Mouse (Mus musculus): ENCODE data around the gene Prss34. TPM values are rescaled to one million over a fixed set of nuclear protein-coding genes. Genes with fewer than 3 reads are reported as not detected.

Gene Prss34
- polyA plus RNA-seq, 1 experiment from 2014 or later, result 0.18 TPM

DNA sequence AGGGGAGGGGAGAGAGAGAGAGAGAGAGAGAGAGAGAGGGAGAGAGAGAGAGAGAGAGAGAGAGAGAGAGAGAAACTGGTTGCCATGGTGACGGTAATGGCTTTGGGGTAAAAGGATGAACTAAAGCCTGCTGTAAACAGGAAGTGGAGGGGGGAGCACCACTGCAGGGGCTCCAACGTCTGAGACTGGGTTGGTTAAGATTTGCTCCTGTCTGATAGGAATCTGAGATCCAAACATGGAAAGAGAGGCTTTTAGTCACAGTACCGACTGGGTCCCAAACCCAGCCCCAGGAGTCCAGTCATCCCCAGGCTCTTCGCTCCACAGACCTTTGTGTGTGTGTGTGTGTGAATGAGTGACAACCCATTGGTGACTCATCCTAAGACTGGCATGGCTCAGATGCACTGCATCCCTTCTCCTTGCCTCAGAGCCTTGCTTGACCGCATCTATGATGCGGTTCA lies 40.4 kb upstream of the Prss34 start:
- H3K4me1 ChIP-seq (replicated peaks; ENCODE audit: control insufficient read depth, insufficient read depth, low read length), result 0 out of 2 replicates have a peak, but pooled peaks cover 3% of the 10 kb centered on the region
- H3K36me3 ChIP-seq (ENCODE audit: control insufficient read depth, insufficient read depth), result peaks cover 10% of the 10 kb centered on the region
- H3K4me2 ChIP-seq (replicated peaks; ENCODE audit: low read depth), result no peak overlapping the region
- peaks cover 11% of the 10 kb centered on the region for H3K27me3 ChIP-seq (replicated peaks; ENCODE audit: control insufficient read depth, insufficient read depth, low read length)
- H3K9ac ChIP-seq (ENCODE audit: low read depth, low read length), result no peak overlapping the region
- WGBS, result 46% methylated on average over 6 of the region's 6 CpGs
- no peak overlapping the region for H3K27ac ChIP-seq (ENCODE audit: low read depth, low read length)
- no peak for ATAC-seq
- no peaks in the 10 kb centered on the region for H3K9me3 ChIP-seq (ENCODE audit: control insufficient read depth)
- TF ChIP-seq CTCF (IDR thresholded peaks at IDR 0.05; ENCODE audit: low read depth), result no peak
- no peak overlapping the region for H3K4me3 ChIP-seq (ENCODE audit: low read depth, low read length)

- H3K4me2 ChIP-seq (replicated peaks; ENCODE audit: low read depth), result no peak overlapping the region
- ATAC-seq, result no peak
- H3K27ac ChIP-seq (ENCODE audit: low read depth, low read length), result no peak overlapping the region
- H3K9me3 ChIP-seq (ENCODE audit: control insufficient read depth), result no peaks in the 10 kb centered on the region
- no peaks in the 10 kb centered on the region for H3K27me3 ChIP-seq (replicated peaks; ENCODE audit: control insufficient read depth, insufficient read depth, low read length)
- H3K36me3 ChIP-seq (ENCODE audit: control insufficient read depth, insufficient read depth), result peaks cover 74% of the 10 kb centered on the region
- H3K9ac ChIP-seq (ENCODE audit: low read depth, low read length), result no peak overlapping the region
- H3K4me1 ChIP-seq (replicated peaks; ENCODE audit: control insufficient read depth, insufficient read depth, low read length), result no peaks in the 10 kb centered on the region
- H3K4me3 ChIP-seq (ENCODE audit: low read depth, low read length), result no peak overlapping the region
- peak; percentile 62 for TF ChIP-seq CTCF (IDR thresholded peaks at IDR 0.05; ENCODE audit: low read depth)
- 53% methylated on average over 3 of the region's 3 CpGs for WGBS
Measured at GRCm38 (mm10) chr17:25264453-25264852, 33.7 kb upstream of the Prss34 start.

DNA sequence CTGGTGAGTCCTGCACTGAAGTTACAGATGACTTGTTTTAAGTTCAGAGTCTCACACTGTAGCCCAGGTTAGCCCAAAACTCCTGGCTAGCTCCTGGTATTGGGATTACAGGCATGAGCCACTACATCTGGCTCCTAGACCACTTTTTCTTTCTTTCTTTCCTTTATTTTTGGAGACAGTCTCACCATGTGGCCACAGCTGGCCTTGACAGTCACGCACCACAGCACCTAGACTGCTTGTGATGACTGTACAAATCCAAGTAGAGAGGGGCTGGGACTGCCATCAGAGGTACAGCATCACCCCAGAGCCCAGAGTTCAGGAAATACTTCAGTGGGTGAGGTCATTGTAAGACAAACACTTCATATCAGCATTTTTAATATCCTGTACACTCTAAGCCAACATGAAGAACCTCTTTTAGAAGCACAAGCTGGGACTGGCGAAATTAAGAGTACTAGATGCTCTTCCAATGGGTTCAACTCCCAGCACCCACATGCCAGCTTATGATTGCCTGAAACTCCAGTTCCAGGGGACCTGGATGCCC lies 27.3 kb upstream of the Prss34 start:
- TF ChIP-seq CTCF (IDR thresholded peaks at IDR 0.05; ENCODE audit: low read depth), result no peak
- Histone ChIP-seq H3K4me3 (ENCODE audit: low read depth, low read length) (no peak overlapping the region), H3K4me2 (replicated peaks; ENCODE audit: low read depth) (peak overlapping the region; percentile 83; the same call in 1 of the 2 replicates), H3K9ac (ENCODE audit: low read depth, low read length) (no peak overlapping the region), H3K9me3 (ENCODE audit: control insufficient read depth) (no peaks in the 10 kb centered on the region), H3K36me3 (ENCODE audit: control insufficient read depth, insufficient read depth) (peaks cover 35% of the 10 kb centered on the region), H3K27ac (ENCODE audit: low read depth, low read length) (no peak overlapping the region), H3K4me1 (replicated peaks; ENCODE audit: control insufficient read depth, insufficient read depth, low read length) (0 out of 2 replicates have a peak, but pooled peaks cover 4% of the 10 kb centered on the region), H3K27me3 (replicated peaks; ENCODE audit: control insufficient read depth, insufficient read depth, low read length) (no peaks in the 10 kb centered on the region)
- ATAC-seq, result no peak
- WGBS, result 52% methylated on average over 2 of the region's 2 CpGs

- ATAC-seq, result no peak
- Histone ChIP-seq H3K27ac (ENCODE audit: low read depth, low read length) (peak overlapping the region; percentile 98), H3K4me1 (replicated peaks; ENCODE audit: control insufficient read depth, insufficient read depth, low read length) (0 out of 2 replicates have a peak, but pooled peaks cover 4% of the 10 kb centered on the region), H3K36me3 (ENCODE audit: control insufficient read depth, insufficient read depth) (peaks cover 20% of the 10 kb centered on the region), H3K4me3 (ENCODE audit: low read depth, low read length) (peak overlapping the region; percentile 96), H3K4me2 (replicated peaks; ENCODE audit: low read depth) (peak overlapping the region; percentile 83), H3K9me3 (ENCODE audit: control insufficient read depth) (no peaks in the 10 kb centered on the region), H3K27me3 (replicated peaks; ENCODE audit: control insufficient read depth, insufficient read depth, low read length) (no peaks in the 10 kb centered on the region), H3K9ac (ENCODE audit: low read depth, low read length) (peak overlapping the region; percentile 98)
- TF ChIP-seq CTCF (IDR thresholded peaks at IDR 0.05; ENCODE audit: low read depth), result no peak
- 1% methylated on average over 10 of the region's 10 CpGs for WGBS
Measured at GRCm38 (mm10) chr17:25272326-25272725, 25.9 kb upstream of the Prss34 start.

GRCm38 (mm10) chr17:25272951-25273705 lies 25.1 kb upstream of the Prss34 start:
- Histone ChIP-seq H3K36me3 (ENCODE audit: control insufficient read depth, insufficient read depth) (peaks cover 12% of the 10 kb centered on the region), H3K9ac (ENCODE audit: low read depth, low read length) (peak overlapping the region; percentile 98), H3K4me2 (replicated peaks; ENCODE audit: low read depth) (peak overlapping the region; percentile 83), H3K4me1 (replicated peaks; ENCODE audit: control insufficient read depth, insufficient read depth, low read length) (0 out of 2 replicates have a peak, but pooled peaks cover 4% of the 10 kb centered on the region), H3K27me3 (replicated peaks; ENCODE audit: control insufficient read depth, insufficient read depth, low read length) (no peaks in the 10 kb centered on the region), H3K4me3 (ENCODE audit: low read depth, low read length) (peak overlapping the region; percentile 96), H3K27ac (ENCODE audit: low read depth, low read length) (peak overlapping the region; percentile 98), H3K9me3 (ENCODE audit: control insufficient read depth) (no peaks in the 10 kb centered on the region)
- under 1% methylated on average over 90 of the region's 92 CpGs for WGBS
- no peak for TF ChIP-seq CTCF (IDR thresholded peaks at IDR 0.05; ENCODE audit: low read depth)
- ATAC-seq, result peak; percentile 87

GRCm38 (mm10) chr17:25273706-25274501 lies 24.3 kb upstream of the Prss34 start:
- H3K27me3 ChIP-seq (replicated peaks; ENCODE audit: control insufficient read depth, insufficient read depth, low read length), result no peaks in the 10 kb centered on the region
- H3K36me3 ChIP-seq (ENCODE audit: control insufficient read depth, insufficient read depth), result peaks cover 4% of the 10 kb centered on the region
- peak overlapping the region; percentile 83 for H3K4me2 ChIP-seq (replicated peaks; ENCODE audit: low read depth)
- under 1% methylated on average over 40 of the region's 45 CpGs for WGBS
- H3K4me1 ChIP-seq (replicated peaks; ENCODE audit: control insufficient read depth, insufficient read depth, low read length), result 0 out of 2 replicates have a peak, but pooled peaks cover 4% of the 10 kb centered on the region
- peak; percentile 87 for TF ChIP-seq CTCF (IDR thresholded peaks at IDR 0.05; ENCODE audit: low read depth)
- peak overlapping the region; percentile 96 for H3K4me3 ChIP-seq (ENCODE audit: low read depth, low read length)
- peak; percentile 90 for ATAC-seq
- peak overlapping the region; percentile 98 for H3K9ac ChIP-seq (ENCODE audit: low read depth, low read length)
- peak overlapping the region; percentile 98 for H3K27ac ChIP-seq (ENCODE audit: low read depth, low read length)
- no peaks in the 10 kb centered on the region for H3K9me3 ChIP-seq (ENCODE audit: control insufficient read depth)
